Mouse (Mus musculus) olfactory bulb, adult 2 months (tissue): ENCODE measurements around the gene Dhrs4. TPM values are rescaled to one million over a fixed set of nuclear protein-coding genes. Genes with fewer than 3 reads are reported as not detected.

Source experiments
- H3K27ac ChIP-seq: fragments of 200-500 bp; 2 replicates; pipeline ENCODE4 v1.5.1; 2012; ENCODE audit warnings: low read depth, low read length; ENCODE audit not compliant: insufficient read depth
- H3K4me1 ChIP-seq: fragments of 200-500 bp; 2 replicates; pipeline ENCODE4 v1.6.1; 2012; ENCODE audit warnings: low read length; ENCODE audit not compliant: control insufficient read depth, insufficient read depth
- H3K4me3 ChIP-seq: fragments of 200-500 bp; 2 replicates; pipeline ENCODE4 v1.5.1; 2012; ENCODE audit warnings: mild to moderate bottlenecking, low read depth, low read length, moderate library complexity; ENCODE audit not compliant: insufficient read depth
- CTCF ChIP-seq: fragments of 200-500 bp; IDR thresholded peaks from 2 replicates; pipeline ENCODE4 v1.5.1; 2012; ENCODE audit warnings: low read depth, mild to moderate bottlenecking, low read length, moderate library complexity; ENCODE audit not compliant: insufficient read depth
- POLR2A ChIP-seq: fragments of 200-500 bp; IDR thresholded peaks from 2 replicates; pipeline ENCODE4 v1.6.1; 2012; ENCODE audit warnings: mild to moderate bottlenecking, low read depth, low read length, moderate library complexity; ENCODE audit not compliant: insufficient read depth
- WGBS: fragments of 180-500 bp; shearing (Covaris S2); methylation state at CpG from one replicate; pipeline ENCODE4 v1.1.7; 2018; 5-methylcytosine and 5-hydroxymethylcytosine counted together
- polyA plus RNA-seq: library from polyadenylated mRNA; stranded (reverse); fragments of >200 nt; gene quantifications from 2 replicates; pipeline ENCODE4 v1.2.4, GENCODE M21; 2012; ENCODE audit warnings: low replicate concordance; ENCODE audit not compliant: missing spikeins, insufficient read depth, insufficient read length

Gene Dhrs4
- polyA plus RNA-seq, 1 experiment, result not detected

DNA sequence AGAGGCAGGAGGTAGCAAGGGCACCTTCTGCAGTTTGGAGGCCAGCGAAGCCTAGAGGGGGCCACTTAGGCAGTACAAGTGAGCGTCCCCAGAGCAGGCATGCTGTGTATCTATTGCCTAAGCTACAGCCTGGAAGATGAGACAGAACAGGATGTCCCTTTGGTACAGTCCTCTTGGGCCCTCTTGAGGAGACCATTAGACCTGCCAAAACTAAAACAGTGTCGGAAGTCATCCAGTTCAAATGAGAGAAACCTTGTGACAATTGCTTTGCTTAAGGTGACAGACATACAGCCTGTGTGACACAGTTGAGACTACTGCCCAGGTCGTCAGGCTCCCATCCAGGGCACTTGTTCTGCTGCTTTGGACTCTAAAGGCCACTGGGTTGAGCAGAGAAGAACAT is 41.0 kb downstream of the Dhrs4 start:
- no peak overlapping the region for H3K4me3 ChIP-seq
- no peak overlapping the region; the same call in 1 of the 2 replicates for H3K27ac ChIP-seq
- no peak for TF ChIP-seq POLR2A
- no peak for TF ChIP-seq CTCF
- WGBS, result 52% methylated on average over 4 of the region's 4 CpGs
- peaks cover 30% of the 10 kb centered on the region for H3K4me1 ChIP-seq

DNA sequence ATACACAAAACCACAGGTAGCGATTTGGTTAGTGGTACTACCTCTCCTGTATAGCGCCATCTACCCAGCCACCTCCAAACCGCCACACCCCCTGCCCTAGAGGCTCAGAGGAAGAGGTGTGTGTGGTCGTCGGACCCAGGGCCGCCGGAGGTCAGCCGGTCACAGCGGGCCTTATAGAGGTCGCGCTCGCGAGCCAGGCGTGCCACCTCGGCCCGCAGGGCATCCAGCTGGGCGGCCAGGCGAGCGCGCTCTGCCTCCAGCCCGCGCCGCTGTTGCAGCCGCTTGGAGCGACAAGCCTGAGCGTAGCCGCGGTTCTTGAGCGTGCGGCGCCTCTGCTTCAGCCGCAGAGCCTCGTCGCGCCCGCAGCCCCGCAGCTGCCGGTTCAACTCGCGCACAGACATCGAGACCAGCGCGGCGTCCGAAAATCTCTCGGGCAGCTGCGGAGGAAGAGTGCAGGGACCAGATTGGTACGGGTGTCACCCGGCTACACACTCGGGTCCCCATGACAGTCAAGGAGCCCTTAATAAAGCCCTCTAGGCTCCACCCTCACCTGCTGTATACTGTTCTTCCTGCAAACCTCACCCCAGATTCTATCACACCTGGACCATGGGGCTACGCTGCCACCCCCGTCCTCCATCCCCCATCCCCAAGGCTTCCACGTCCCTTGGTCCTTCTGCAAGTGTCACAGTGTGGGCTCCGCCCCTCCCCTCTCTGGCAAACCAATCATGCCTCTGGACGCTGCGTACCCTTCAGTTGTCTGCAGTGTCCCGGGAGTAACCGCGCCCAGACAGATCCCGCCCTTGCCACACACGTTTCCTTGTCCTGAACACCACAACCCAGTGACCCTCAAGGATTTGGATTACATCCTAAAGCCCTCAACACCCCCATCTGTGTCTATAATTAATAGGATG is 42.1 kb downstream of the Dhrs4 start:
- H3K4me3 ChIP-seq, result peak overlapping the region; percentile 51
- peak overlapping the region; percentile 3 for H3K27ac ChIP-seq
- 2% methylated on average over 61 of the region's 61 CpGs for WGBS
- peaks cover 30% of the 10 kb centered on the region for H3K4me1 ChIP-seq
- no peak for TF ChIP-seq CTCF
- no peak for TF ChIP-seq POLR2A

DNA sequence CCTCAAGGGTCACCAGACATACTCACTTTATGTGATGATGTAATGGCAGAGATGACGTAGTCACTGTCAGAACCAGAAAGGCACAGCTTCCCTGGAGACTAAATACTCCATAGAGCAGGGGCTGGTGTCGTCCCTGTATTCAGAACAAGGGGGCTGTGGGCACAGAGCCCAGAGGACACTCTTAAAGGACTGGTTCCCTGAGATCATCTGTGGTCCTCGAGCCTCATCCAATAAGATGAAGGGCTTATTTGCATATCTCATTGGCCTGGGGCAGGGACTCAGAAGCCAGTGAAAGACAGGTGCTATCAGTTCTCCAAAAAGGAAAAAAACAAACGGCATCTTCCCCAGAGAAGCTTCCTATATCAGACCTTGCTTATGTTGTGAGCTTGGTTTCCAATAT is 45.5 kb downstream of the Dhrs4 start:
- no peak overlapping the region for H3K4me3 ChIP-seq
- peaks cover 11% of the 10 kb centered on the region for H3K4me1 ChIP-seq
- H3K27ac ChIP-seq, result no peak overlapping the region
- TF ChIP-seq POLR2A (no peak), CTCF (no peak)
- 69% methylated on average over 4 of the region's 4 CpGs for WGBS

DNA sequence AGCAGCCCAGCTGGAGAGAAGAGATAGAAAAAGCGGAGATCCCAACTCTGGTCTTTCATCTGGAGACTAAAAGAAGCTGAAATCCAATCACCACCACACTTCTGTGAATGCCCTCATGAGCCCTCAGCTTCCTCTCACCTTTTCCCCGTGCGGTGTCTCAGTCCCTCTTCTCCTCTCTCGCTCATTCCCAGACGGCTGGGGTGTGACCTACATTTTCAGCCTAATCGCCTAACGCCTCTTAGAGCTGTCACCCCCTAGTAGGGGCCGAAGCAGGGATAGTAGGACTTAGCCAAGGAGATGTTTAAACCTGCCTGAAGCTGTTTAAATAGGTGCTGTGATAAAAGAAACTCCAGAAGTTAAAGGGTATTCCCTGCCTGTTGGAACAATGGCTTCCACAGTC is 46.2 kb downstream of the Dhrs4 start, which contains the start of gene Nrl:
Gene Nrl (minus strand): TSS at position 197 of the 400 bp plus-strand sequence.
- no peak within 1 kb of the TSS for H3K4me3 ChIP-seq
- TF ChIP-seq CTCF (no peak), POLR2A (no peak)
- H3K4me1 ChIP-seq, result peaks cover 10% of the 10 kb centered on the region
- WGBS, result 52% methylated on average over 8 of the region's 8 CpGs
- no peak within 1 kb of the TSS for H3K27ac ChIP-seq

DNA sequence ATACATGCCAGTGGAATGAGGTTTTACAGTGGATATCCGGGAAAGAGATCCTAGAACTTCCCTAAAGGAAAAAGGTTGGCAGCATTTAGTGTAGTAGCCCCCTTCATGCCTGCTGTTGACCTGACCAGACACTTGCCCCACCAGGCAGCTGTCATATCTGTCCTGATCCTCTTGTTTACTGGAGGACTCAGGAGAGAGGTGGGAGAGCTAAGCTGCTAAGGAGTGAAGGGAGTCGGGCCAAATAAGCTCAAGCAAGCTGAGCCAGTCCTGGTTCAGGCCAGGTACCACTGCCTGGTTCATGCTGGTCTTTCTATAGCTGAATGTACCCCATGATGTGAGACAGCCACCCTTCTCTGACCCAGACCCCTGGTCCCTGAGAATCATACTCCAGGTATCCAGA is 48.1 kb downstream of the Dhrs4 start:
- TF ChIP-seq POLR2A, result no peak
- TF ChIP-seq CTCF, result no peak
- 75% methylated on average over 2 of the region's 2 CpGs for WGBS
- no peak overlapping the region for H3K27ac ChIP-seq

DNA sequence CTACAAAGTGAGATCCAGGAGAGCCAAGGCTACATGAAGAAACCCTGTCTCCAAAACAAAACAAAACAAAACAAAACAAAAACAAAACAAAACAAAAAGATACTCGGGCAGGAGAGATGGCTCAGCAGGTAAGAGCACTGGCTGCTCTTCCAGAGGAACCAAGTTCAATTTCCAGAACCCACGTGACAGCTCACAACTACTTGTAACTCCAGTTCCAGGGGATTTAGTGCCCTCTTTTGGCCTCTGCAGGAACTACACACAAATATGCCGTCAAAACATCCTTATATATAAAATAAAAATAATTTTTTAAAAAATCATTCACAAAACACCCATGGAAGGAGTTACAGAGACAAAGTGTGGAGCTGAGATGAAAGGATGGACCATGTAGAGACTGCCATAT is 49.4 kb downstream of the Dhrs4 start:
- Histone ChIP-seq H3K4me1 (no peaks in the 10 kb centered on the region), H3K4me3 (no peak overlapping the region), H3K27ac (no peak overlapping the region)
- 15% methylated on average over 3 of the region's 3 CpGs for WGBS
- TF ChIP-seq POLR2A (no peak), CTCF (no peak)

More for the DNA sequence above, 48.1 kb downstream of the Dhrs4 start:
- no peaks in the 10 kb centered on the region for H3K4me1 ChIP-seq
- H3K4me3 ChIP-seq, result no peak overlapping the region

DNA sequence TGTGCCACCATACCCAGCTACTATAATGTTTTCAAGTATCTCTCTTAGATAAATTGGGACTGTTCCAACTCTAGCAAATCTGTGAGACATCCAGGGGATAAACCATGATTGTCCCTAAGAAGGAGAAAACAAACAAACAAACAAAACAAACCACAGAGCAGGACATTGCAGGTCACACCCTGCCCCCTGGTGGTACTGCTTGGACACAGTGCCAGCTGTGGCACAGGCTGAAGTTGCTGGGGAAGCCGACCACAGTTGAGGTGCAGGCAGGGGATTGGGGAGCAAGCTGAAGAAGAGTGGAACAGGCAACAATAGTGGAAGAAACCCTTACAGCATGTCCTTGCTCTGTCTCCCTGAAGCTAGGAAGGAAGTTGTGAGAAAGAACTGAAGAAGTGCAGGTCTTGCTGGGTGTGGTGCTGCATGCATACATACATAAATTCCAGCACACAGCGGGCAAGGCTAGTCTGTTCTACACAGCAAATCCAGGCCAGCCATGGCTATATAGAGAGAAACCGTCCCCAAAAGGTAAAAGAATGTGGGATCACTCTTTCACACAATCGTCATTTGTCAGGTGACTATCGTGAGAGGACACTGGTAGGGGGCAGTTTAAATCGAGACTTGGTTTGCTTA is 57.7 kb downstream of the Dhrs4 start:
- TF ChIP-seq CTCF, result peak; percentile 68
- no peak for TF ChIP-seq POLR2A
- Histone ChIP-seq H3K4me1 (peaks cover 7% of the 10 kb centered on the region; the same call in 1 of the 2 replicates), H3K27ac (no peak overlapping the region), H3K4me3 (no peak overlapping the region)
- 60% methylated on average over 6 of the region's 6 CpGs for WGBS

Other genes with a start within 250 kb of the Dhrs4 start
- not detected in 2 replicates for gene Carmil3, start 11.9 kb downstream of the Dhrs4 start, polyA plus RNA-seq
- 357 TPM in 1 of 2 replicates, not detected in the other for gene Cpne6, start 31.7 kb downstream of the Dhrs4 start, polyA plus RNA-seq
- gene Nrl, start 46.2 kb downstream of the Dhrs4 start, polyA plus RNA-seq, result not detected in 2 replicates
- gene Pck2, start 61.5 kb downstream of the Dhrs4 start, polyA plus RNA-seq, result not detected in 2 replicates
- not detected in 2 replicates for gene Dcaf11, start 81.2 kb downstream of the Dhrs4 start, polyA plus RNA-seq
- not detected in 2 replicates for gene A730061H03Rik, start 81.6 kb downstream of the Dhrs4 start, polyA plus RNA-seq
- not detected in 2 replicates for gene Fitm1, start 96.9 kb downstream of the Dhrs4 start, polyA plus RNA-seq
- gene Psme1, start 99.4 kb downstream of the Dhrs4 start, polyA plus RNA-seq, result not detected in 2 replicates
- not detected in 2 replicates for gene Emc9, start 106.5 kb downstream of the Dhrs4 start, polyA plus RNA-seq
- not detected in 2 replicates for gene Psme2, start 112.4 kb downstream of the Dhrs4 start, polyA plus RNA-seq
- gene Rnf31, start 113.0 kb downstream of the Dhrs4 start, polyA plus RNA-seq, result not detected in 2 replicates
- not detected in 2 replicates for gene Irf9, start 124.8 kb downstream of the Dhrs4 start, polyA plus RNA-seq
- gene Rec8, start 139.3 kb downstream of the Dhrs4 start, polyA plus RNA-seq, result not detected in 2 replicates
- not detected in 2 replicates for gene Ipo4, start 157.2 kb downstream of the Dhrs4 start, polyA plus RNA-seq
- not detected in 2 replicates for gene Gm49378, start 159.1 kb downstream of the Dhrs4 start, polyA plus RNA-seq
- not detected in 2 replicates for gene Tm9sf1, start 165.0 kb downstream of the Dhrs4 start, polyA plus RNA-seq
- gene Tssk4, start 171.4 kb downstream of the Dhrs4 start, polyA plus RNA-seq, result not detected in 2 replicates
- gene Mdp1, start 181.8 kb downstream of the Dhrs4 start, polyA plus RNA-seq, result not detected in 2 replicates
- not detected in 2 replicates for gene Gmpr2, start 193.2 kb downstream of the Dhrs4 start, polyA plus RNA-seq
- gene Nedd8, start 193.4 kb downstream of the Dhrs4 start, polyA plus RNA-seq, result not detected in 2 replicates
- not detected in 2 replicates for gene Tinf2, start 203.1 kb downstream of the Dhrs4 start, polyA plus RNA-seq
- gene Tgm1, start 235.2 kb downstream of the Dhrs4 start, polyA plus RNA-seq, result not detected in 2 replicates
- not detected in 2 replicates for gene Rabggta, start 243.5 kb downstream of the Dhrs4 start, polyA plus RNA-seq